Mouse (Mus musculus): ENCODE data around the gene Pnn. TPM values are rescaled to one million over a fixed set of nuclear protein-coding genes. Genes with fewer than 3 reads are reported as not detected.

The Pnn gene
- polyA plus RNA-seq, 1 experiment from 2014 or later, result 73.4 TPM

- H3K27ac ChIP-seq (ENCODE audit: poor library complexity, severe bottlenecking), result no peak overlapping the region
- H3K9ac ChIP-seq, result no peak overlapping the region
- no peaks in the 10 kb centered on the region for H3K27me3 ChIP-seq (replicated peaks)
- H3K36me3 ChIP-seq, result no peaks in the 10 kb centered on the region
- WGBS, result 81% methylated on average over 4 of the region's 4 CpGs
- no peaks in the 10 kb centered on the region for H3K4me1 ChIP-seq (replicated peaks)
- H3K4me2 ChIP-seq, result no peak overlapping the region
- ATAC-seq (ENCODE audit: insufficient number of reproducible peaks, low FRiP score), result no peak
- H3K9me3 ChIP-seq (replicated peaks), result no peaks in the 10 kb centered on the region
- no peak overlapping the region for H3K4me3 ChIP-seq
These were observed 41.2 kb downstream of the Pnn start for GRCm38 (mm10) chr12:59107926-59108325.

- Histone ChIP-seq H3K4me2 (no peak overlapping the region), H3K9ac (no peak overlapping the region), H3K4me1 (replicated peaks) (no peaks in the 10 kb centered on the region), H3K27ac (ENCODE audit: poor library complexity, severe bottlenecking) (no peak overlapping the region), H3K27me3 (replicated peaks) (no peaks in the 10 kb centered on the region), H3K36me3 (no peaks in the 10 kb centered on the region), H3K9me3 (replicated peaks) (no peaks in the 10 kb centered on the region), H3K4me3 (no peak overlapping the region)
- ATAC-seq (ENCODE audit: insufficient number of reproducible peaks, low FRiP score), result no peak
- WGBS, result 46% methylated on average over 3 of the region's 3 CpGs
These were observed 50.5 kb downstream of the Pnn start for GRCm38 (mm10) chr12:59117184-59117583.

Other genes with a start within 250 kb of the Pnn start
- gene Sec23a, start 54.9 kb upstream of the Pnn start, polyA plus RNA-seq (2016; fragmentation: Nextera tagmentation; extraction: Ambion mirVana), result 93.0 and 97.1 TPM in 2 replicates
- 25.4 and 25.9 TPM in 2 replicates for gene Gemin2, start 53.5 kb upstream of the Pnn start, polyA plus RNA-seq (2016; fragmentation: Nextera tagmentation; extraction: Ambion mirVana)
- 80.4 and 83.2 TPM in 2 replicates for gene Trappc6b, start 5.4 kb upstream of the Pnn start, polyA plus RNA-seq (2016; fragmentation: Nextera tagmentation; extraction: Ambion mirVana)
- gene Mia2, start 28.9 kb downstream of the Pnn start, polyA plus RNA-seq (2016; fragmentation: Nextera tagmentation; extraction: Ambion mirVana), result 46.2 and 48.5 TPM in 2 replicates
- 5.5 and 7.2 TPM in 2 replicates for gene Fbxo33, start 152.8 kb downstream of the Pnn start, polyA plus RNA-seq (2016; fragmentation: Nextera tagmentation; extraction: Ambion mirVana)

Data from heart, embryonic 12.5 days (tissue).